In genomic region chr2:31376057-31376456, GRCm38 (mm10) we compare ENCODE assay signal across 15 mouse cellular contexts.
"Had no signal": no experiment of that assay in that cellular context is flagged by ENCODE, and none has a peak within 500 bp of the region (broad histone marks: within the 10 kb centered on the region; RNA-seq: fewer than 3 reads in every experiment).

No protein-coding gene starts in this region.

- H3K4me3 ChIP-seq: kidney, embryonic 15.5 days; left cerebral cortex, adult 2 months; limb, embryonic 12.5 days; liver, embryonic 12.5 days; midbrain, embryonic 10.5 days; myocyte; neural tube, embryonic 15.5 days had no signal

- H3K27ac ChIP-seq: kidney, embryonic 15.5 days; left cerebral cortex, adult 2 months; limb, embryonic 12.5 days; liver, embryonic 12.5 days; midbrain, embryonic 10.5 days; neural tube, embryonic 15.5 days had no signal

- DNase-seq: kidney, postnatal 14 days; lung, embryonic 14.5 days; lung, postnatal 10 days; lung, postnatal 4 days; midbrain, embryonic 14.5 days; spleen, adult 18-20 months; thymus, adult 18-20 months; thymus, postnatal 14 days had no signal
